Mouse (Mus musculus): ENCODE data around the gene Lbr. TPM values are rescaled to one million over a fixed set of nuclear protein-coding genes. Genes with fewer than 3 reads are reported as not detected.

The Lbr gene
- 335 and 343 TPM in 2 replicates for polyA plus RNA-seq (2011; ENCODE audit: insufficient read depth, insufficient read length, low read depth, missing spikeins)

DNA sequence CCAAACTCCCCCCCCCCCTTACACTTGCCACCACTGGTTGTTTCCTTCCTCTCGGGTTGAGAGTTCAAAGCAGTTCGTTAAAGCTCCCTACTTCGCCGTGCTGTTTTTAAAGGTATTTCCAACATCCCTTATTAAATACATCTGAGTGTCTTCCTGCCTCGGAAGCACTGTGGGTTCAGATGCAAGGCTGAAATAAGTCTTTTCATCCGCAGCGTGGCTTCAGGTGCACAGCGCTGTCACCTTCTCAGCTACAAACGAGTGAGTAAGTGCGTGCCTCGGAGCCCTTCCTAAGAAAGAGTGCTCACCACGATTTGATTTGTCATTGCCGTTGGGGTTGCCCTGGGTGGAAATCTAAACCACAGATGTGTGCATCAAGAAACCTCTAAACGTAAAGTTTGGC, at the start of gene Lbr:
Gene Lbr (minus strand): TSS at position 266 of the 400 bp plus-strand sequence.
- no peaks in the 10 kb centered on the region for H3K9me3 ChIP-seq (replicated peaks; ENCODE audit: control insufficient read depth, insufficient read depth, low read length, poor library complexity, severe bottlenecking)
- no peaks in the 10 kb centered on the region for H3K4me1 ChIP-seq (ENCODE audit: control insufficient read depth, insufficient read depth, low read length)
- H3K36me3 ChIP-seq (ENCODE audit: control insufficient read depth, insufficient read depth, low read length, poor library complexity, severe bottlenecking): no peaks in the 10 kb centered on the region
- H3K27ac ChIP-seq (ENCODE audit: insufficient read depth, low read length): peak within 1 kb of the TSS; percentile 41
- H3K9ac ChIP-seq (ENCODE audit: low read depth, poor library complexity, severe bottlenecking): peak within 1 kb of the TSS; percentile 88
- peak within 1 kb of the TSS; percentile 97 for H3K4me3 ChIP-seq (ENCODE audit: low read depth, low read length)
- no peaks in the 10 kb centered on the region for H3K27me3 ChIP-seq (ENCODE audit: control insufficient read depth, insufficient read depth, low read length, poor library complexity, severe bottlenecking)
- TF ChIP-seq CTCF (IDR thresholded peaks at IDR 0.05; ENCODE audit: low read depth, low read length) (no peak), POLR2A (IDR thresholded peaks at IDR 0.05; ENCODE audit: insufficient read depth, low read length) (no peak), EP300 (IDR thresholded peaks at IDR 0.05; ENCODE audit: insufficient read depth, low read depth, low read length) (no peak)

DNA sequence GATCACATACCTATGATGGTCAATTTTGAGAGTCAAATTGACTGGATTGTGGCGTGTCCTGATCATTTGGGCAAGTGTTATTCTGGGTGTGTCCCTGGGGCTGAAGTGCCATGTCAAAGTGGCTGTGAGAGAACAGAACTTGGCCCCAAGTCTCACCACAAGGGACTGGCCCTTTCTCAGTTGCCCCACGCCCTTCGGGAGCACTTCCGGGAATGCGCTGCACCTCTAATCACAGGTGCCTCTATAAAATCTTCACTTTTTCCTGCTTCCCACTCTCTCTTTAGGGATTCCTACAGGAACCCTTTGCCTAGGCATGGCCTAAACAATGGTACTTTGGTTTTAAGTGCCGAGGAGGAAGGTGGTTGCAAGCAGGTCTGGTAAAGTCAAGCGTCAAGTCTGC, 46.8 kb upstream of the Lbr start:
- Histone ChIP-seq H3K4me1 (ENCODE audit: control insufficient read depth, insufficient read depth, low read length) (no peaks in the 10 kb centered on the region), H3K4me3 (ENCODE audit: low read depth, low read length) (no peak overlapping the region), H3K27ac (ENCODE audit: insufficient read depth, low read length) (no peak overlapping the region), H3K9ac (ENCODE audit: low read depth, poor library complexity, severe bottlenecking) (no peak overlapping the region), H3K27me3 (ENCODE audit: control insufficient read depth, insufficient read depth, low read length, poor library complexity, severe bottlenecking) (no peaks in the 10 kb centered on the region), H3K36me3 (ENCODE audit: control insufficient read depth, insufficient read depth, low read length, poor library complexity, severe bottlenecking) (no peaks in the 10 kb centered on the region), H3K9me3 (replicated peaks; ENCODE audit: control insufficient read depth, insufficient read depth, low read length, poor library complexity, severe bottlenecking) (no peaks in the 10 kb centered on the region)
- TF ChIP-seq CTCF (IDR thresholded peaks at IDR 0.05; ENCODE audit: low read depth, low read length) (no peak), EP300 (IDR thresholded peaks at IDR 0.05; ENCODE audit: insufficient read depth, low read depth, low read length) (no peak)

DNA sequence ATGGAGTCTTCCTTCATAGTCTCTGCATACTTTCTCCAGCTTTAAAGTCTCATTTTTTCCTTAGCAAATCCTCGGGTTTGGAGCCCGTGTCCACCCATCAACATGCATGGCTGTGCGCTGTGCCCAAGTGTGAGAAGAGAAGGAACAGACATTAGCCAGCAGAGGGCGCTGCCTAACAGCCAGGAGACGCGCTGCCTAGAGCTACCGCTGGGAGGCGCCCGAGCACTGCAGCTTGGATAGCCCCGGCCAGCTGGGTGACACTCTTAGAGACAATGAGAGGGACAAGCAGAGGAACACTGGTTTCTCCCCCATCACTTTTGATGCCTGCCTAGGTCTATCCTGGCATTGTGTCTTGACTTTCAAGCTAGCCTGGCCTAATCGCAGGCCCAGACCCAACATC, 46.0 kb upstream of the Lbr start:
- no peak overlapping the region for H3K27ac ChIP-seq (ENCODE audit: insufficient read depth, low read length)
- TF ChIP-seq CTCF (IDR thresholded peaks at IDR 0.05; ENCODE audit: low read depth, low read length) (peak; percentile 100), EP300 (IDR thresholded peaks at IDR 0.05; ENCODE audit: insufficient read depth, low read depth, low read length) (0 out of 2 replicates have a peak, but pooled peaks have one; percentile 64), POLR2A (IDR thresholded peaks at IDR 0.05; ENCODE audit: insufficient read depth, low read length) (no peak)
- no peaks in the 10 kb centered on the region for H3K27me3 ChIP-seq (ENCODE audit: control insufficient read depth, insufficient read depth, low read length, poor library complexity, severe bottlenecking)
- H3K9me3 ChIP-seq (replicated peaks; ENCODE audit: control insufficient read depth, insufficient read depth, low read length, poor library complexity, severe bottlenecking): no peaks in the 10 kb centered on the region
- no peaks in the 10 kb centered on the region for H3K4me1 ChIP-seq (ENCODE audit: control insufficient read depth, insufficient read depth, low read length)
- H3K9ac ChIP-seq (ENCODE audit: low read depth, poor library complexity, severe bottlenecking): no peak overlapping the region
- H3K4me3 ChIP-seq (ENCODE audit: low read depth, low read length): no peak overlapping the region
- no peaks in the 10 kb centered on the region for H3K36me3 ChIP-seq (ENCODE audit: control insufficient read depth, insufficient read depth, low read length, poor library complexity, severe bottlenecking)

DNA sequence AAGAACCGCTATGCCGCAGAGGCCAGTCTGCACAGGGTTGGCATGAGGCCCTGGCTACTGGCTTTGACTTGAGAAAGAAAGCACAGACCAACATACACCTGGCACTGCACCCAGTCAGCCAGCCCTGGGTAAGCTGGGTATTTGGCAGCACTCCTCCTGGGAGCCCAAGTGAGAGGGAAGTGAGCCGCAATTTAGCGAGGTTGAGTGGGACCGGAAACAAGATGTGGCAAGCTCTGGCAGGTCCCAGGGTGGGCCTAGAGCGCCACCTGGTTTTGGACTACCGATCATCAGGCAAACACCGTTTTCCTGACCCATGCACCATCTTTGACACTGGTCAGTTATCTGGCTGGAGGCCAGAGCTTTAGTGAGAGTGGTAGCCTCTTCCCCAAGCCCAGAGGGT, 38.7 kb upstream of the Lbr start:
- H3K36me3 ChIP-seq (ENCODE audit: control insufficient read depth, insufficient read depth, low read length, poor library complexity, severe bottlenecking): no peaks in the 10 kb centered on the region
- no peaks in the 10 kb centered on the region for H3K4me1 ChIP-seq (ENCODE audit: control insufficient read depth, insufficient read depth, low read length)
- H3K9ac ChIP-seq (ENCODE audit: low read depth, poor library complexity, severe bottlenecking): peak overlapping the region; percentile 1; the same call in 1 of the 2 replicates
- H3K27me3 ChIP-seq (ENCODE audit: control insufficient read depth, insufficient read depth, low read length, poor library complexity, severe bottlenecking): no peaks in the 10 kb centered on the region
- no peaks in the 10 kb centered on the region for H3K9me3 ChIP-seq (replicated peaks; ENCODE audit: control insufficient read depth, insufficient read depth, low read length, poor library complexity, severe bottlenecking)
- peak overlapping the region; percentile 49 for H3K4me3 ChIP-seq (ENCODE audit: low read depth, low read length)
- H3K27ac ChIP-seq (ENCODE audit: insufficient read depth, low read length): no peak overlapping the region
- TF ChIP-seq EP300 (IDR thresholded peaks at IDR 0.05; ENCODE audit: insufficient read depth, low read depth, low read length): peak; percentile 46; the same call in 1 of the 2 replicates
- no peak for TF ChIP-seq POLR2A (IDR thresholded peaks at IDR 0.05; ENCODE audit: insufficient read depth, low read length)
- TF ChIP-seq CTCF (IDR thresholded peaks at IDR 0.05; ENCODE audit: low read depth, low read length): peak; percentile 90

DNA sequence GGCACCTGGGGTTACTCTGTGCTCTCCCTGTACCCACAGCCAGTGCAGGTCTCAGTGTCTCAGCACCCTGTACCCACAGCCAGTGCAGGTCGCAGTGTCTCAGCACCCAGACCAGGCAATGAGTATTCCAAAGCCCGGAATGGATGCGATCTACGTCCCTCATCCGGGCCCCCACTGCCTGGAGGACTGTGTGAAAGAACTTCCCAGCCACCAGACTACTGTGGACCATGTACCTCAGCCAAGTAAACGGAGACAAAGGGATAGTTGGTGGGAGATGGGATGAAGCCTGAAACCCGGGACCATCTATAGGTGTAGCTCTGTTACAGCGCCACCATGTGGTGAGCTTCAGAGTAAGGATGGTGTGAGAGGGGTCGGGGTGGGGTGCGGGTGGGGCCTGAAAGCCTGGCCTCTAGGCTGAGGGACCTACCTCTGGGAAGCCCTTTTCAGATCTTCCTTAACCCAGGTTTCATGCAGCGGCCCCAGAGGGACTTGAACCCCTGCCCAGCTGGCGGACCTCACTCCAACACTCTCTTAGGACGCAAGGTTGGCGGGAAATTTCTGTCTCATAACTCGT, 38.0 kb upstream of the Lbr start:
- H3K27ac ChIP-seq (ENCODE audit: insufficient read depth, low read length): no peak overlapping the region
- no peaks in the 10 kb centered on the region for H3K4me1 ChIP-seq (ENCODE audit: control insufficient read depth, insufficient read depth, low read length)
- peak; percentile 66 for TF ChIP-seq CTCF (IDR thresholded peaks at IDR 0.05; ENCODE audit: low read depth, low read length)
- no peak for TF ChIP-seq POLR2A (IDR thresholded peaks at IDR 0.05; ENCODE audit: insufficient read depth, low read length)
- H3K4me3 ChIP-seq (ENCODE audit: low read depth, low read length): peak overlapping the region; percentile 49
- no peaks in the 10 kb centered on the region for H3K9me3 ChIP-seq (replicated peaks; ENCODE audit: control insufficient read depth, insufficient read depth, low read length, poor library complexity, severe bottlenecking)
- no peaks in the 10 kb centered on the region for H3K36me3 ChIP-seq (ENCODE audit: control insufficient read depth, insufficient read depth, low read length, poor library complexity, severe bottlenecking)
- H3K27me3 ChIP-seq (ENCODE audit: control insufficient read depth, insufficient read depth, low read length, poor library complexity, severe bottlenecking): no peaks in the 10 kb centered on the region
- peak overlapping the region; percentile 1; the same call in 1 of the 2 replicates for H3K9ac ChIP-seq (ENCODE audit: low read depth, poor library complexity, severe bottlenecking)

DNA sequence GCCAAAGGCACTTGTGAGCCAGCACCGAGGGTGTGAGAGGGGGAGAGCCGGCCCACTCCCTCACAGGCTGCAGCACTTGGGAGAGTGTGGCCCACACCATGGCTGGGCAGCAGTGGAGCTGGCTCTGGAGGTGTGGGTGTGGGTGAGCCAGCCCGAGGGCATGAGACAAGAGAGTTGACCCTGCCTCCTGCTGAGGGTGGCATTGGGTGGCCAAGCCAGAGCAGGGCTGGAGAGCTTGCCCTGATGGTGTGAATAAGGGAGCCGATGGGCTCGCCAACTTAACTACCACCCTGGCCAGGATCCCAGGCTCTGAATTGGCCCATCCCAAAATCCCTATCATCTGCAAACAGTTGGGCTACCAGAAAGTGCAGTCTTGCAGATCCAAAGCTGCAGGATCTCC, 35.6 kb upstream of the Lbr start:
- Histone ChIP-seq H3K36me3 (ENCODE audit: control insufficient read depth, insufficient read depth, low read length, poor library complexity, severe bottlenecking) (no peaks in the 10 kb centered on the region), H3K9me3 (replicated peaks; ENCODE audit: control insufficient read depth, insufficient read depth, low read length, poor library complexity, severe bottlenecking) (no peaks in the 10 kb centered on the region), H3K9ac (ENCODE audit: low read depth, poor library complexity, severe bottlenecking) (no peak overlapping the region), H3K27ac (ENCODE audit: insufficient read depth, low read length) (no peak overlapping the region), H3K27me3 (ENCODE audit: control insufficient read depth, insufficient read depth, low read length, poor library complexity, severe bottlenecking) (no peaks in the 10 kb centered on the region), H3K4me3 (ENCODE audit: low read depth, low read length) (no peak overlapping the region), H3K4me1 (ENCODE audit: control insufficient read depth, insufficient read depth, low read length) (no peaks in the 10 kb centered on the region)
- TF ChIP-seq POLR2A (IDR thresholded peaks at IDR 0.05; ENCODE audit: insufficient read depth, low read length): no peak
- no peak for TF ChIP-seq CTCF (IDR thresholded peaks at IDR 0.05; ENCODE audit: low read depth, low read length)
- TF ChIP-seq EP300 (IDR thresholded peaks at IDR 0.05; ENCODE audit: insufficient read depth, low read depth, low read length): no peak

All from ES-Bruce4 (cell line).